Mouse (Mus musculus) embryonic facial prominence, embryonic 13.5 days (tissue): ENCODE data around the gene Pip4k2b. TPM values are rescaled to one million over a fixed set of nuclear protein-coding genes. Genes with fewer than 3 reads are reported as not detected.
A peak's percentile ranks its signal among the peaks of the same experiment; 100 is the strongest.
"Not testable (repeated sequence)": the region's sequence is repeated elsewhere in the genome, so short reads cannot be mapped to it uniquely, and the experiment has no call there.

ENCODE experiments used
- ATAC-seq: fragments of 200-750 bp; cut with Nextera tagmentation; 2 replicates; pipeline ENCODE4 v1.8.0; 2017; ENCODE audit warnings: low read depth; ENCODE audit not compliant: insufficient number of reproducible peaks, insufficient read depth, low FRiP score, low TSS enrichment
- H3K27ac ChIP-seq: fragments of 300-500 bp; sonication (generic); 2 replicates; pipeline ENCODE4 v1.5.1; 2015; ENCODE audit warnings: moderate library complexity, mild to moderate bottlenecking, inconsistent platforms
- H3K27me3 ChIP-seq: fragments of 300-500 bp; sonication (generic); 2 replicates; pipeline ENCODE4 v1.6.1; 2015; ENCODE audit warnings: mild to moderate bottlenecking, inconsistent platforms
- H3K36me3 ChIP-seq: fragments of 300-500 bp; sonication (generic); 2 replicates; pipeline ENCODE4 v1.6.1; 2015; ENCODE audit warnings: mild to moderate bottlenecking, inconsistent platforms
- H3K4me1 ChIP-seq: fragments of 300-500 bp; sonication (generic); 2 replicates; pipeline ENCODE4 v1.6.1; 2015; ENCODE audit warnings: inconsistent platforms
- H3K4me2 ChIP-seq: fragments of 300-500 bp; sonication (generic); 2 replicates; pipeline ENCODE4 v1.6.1; 2015; ENCODE audit warnings: moderate library complexity, mild to moderate bottlenecking, inconsistent platforms
- H3K4me3 ChIP-seq: fragments of 300-500 bp; sonication (generic); 2 replicates; pipeline ENCODE4 v1.5.1; 2015; ENCODE audit warnings: mild to moderate bottlenecking, inconsistent platforms
- H3K9ac ChIP-seq: fragments of 300-500 bp; sonication (generic); 2 replicates; pipeline ENCODE4 v1.6.1; 2015; ENCODE audit warnings: mild to moderate bottlenecking, inconsistent platforms
- H3K9me3 ChIP-seq: fragments of 300-500 bp; sonication (generic); 2 replicates; pipeline ENCODE4 v1.6.1; 2016; ENCODE audit warnings: inconsistent platforms
- WGBS: fragments of 180-500 bp; shearing (Covaris S2); methylation state at CpG from one replicate; pipeline ENCODE4 v1.1.7; 2015; ENCODE audit warnings: mixed read lengths; 5-methylcytosine and 5-hydroxymethylcytosine counted together
- polyA plus RNA-seq: library from polyadenylated mRNA; unstranded; fragments of >200 nt; fragmentation: Nextera tagmentation; extraction: Ambion mirVana; gene quantifications from 2 replicates; pipeline ENCODE4 v1.2.1, GENCODE M21; 2015

Gene Pip4k2b
- polyA plus RNA-seq, result 2.3 and 3.1 TPM in 2 replicates

GRCm38 (mm10) chr11:97744063-97744717, at the start of gene Pip4k2b:
Gene Pip4k2b, minus strand, starts transcription at chr11:97744704.
- Histone ChIP-seq H3K27ac (peak within 1 kb of the TSS; percentile 94), H3K4me1 (peaks cover 26% of the 10 kb centered on the region), H3K27me3 (no peaks in the 10 kb centered on the region), H3K9me3 (no peaks in the 10 kb centered on the region), H3K4me2 (peak within 1 kb of the TSS; percentile 82), H3K36me3 (peaks cover 32% of the 10 kb centered on the region), H3K9ac (peak within 1 kb of the TSS; percentile 90), H3K4me3 (peak within 1 kb of the TSS; percentile 76)
- peak; percentile 29 for ATAC-seq
- WGBS, result 1% methylated on average over 59 of the region's 63 CpGs

GRCm38 (mm10) chr11:97793165-97793564, 48.7 kb upstream of the Pip4k2b start:
- Histone ChIP-seq H3K36me3 (no peaks in the 10 kb centered on the region), H3K9ac (no peak overlapping the region), H3K4me3 (no peak overlapping the region), H3K9me3 (no peaks in the 10 kb centered on the region), H3K4me1 (peaks cover 1% of the 10 kb centered on the region; the same call in 1 of the 2 replicates), H3K4me2 (no peak overlapping the region), H3K27ac (no peak overlapping the region), H3K27me3 (no peaks in the 10 kb centered on the region)
- 7% methylated on average over 2 of the region's 2 CpGs for WGBS
- no peak for ATAC-seq

DNA sequence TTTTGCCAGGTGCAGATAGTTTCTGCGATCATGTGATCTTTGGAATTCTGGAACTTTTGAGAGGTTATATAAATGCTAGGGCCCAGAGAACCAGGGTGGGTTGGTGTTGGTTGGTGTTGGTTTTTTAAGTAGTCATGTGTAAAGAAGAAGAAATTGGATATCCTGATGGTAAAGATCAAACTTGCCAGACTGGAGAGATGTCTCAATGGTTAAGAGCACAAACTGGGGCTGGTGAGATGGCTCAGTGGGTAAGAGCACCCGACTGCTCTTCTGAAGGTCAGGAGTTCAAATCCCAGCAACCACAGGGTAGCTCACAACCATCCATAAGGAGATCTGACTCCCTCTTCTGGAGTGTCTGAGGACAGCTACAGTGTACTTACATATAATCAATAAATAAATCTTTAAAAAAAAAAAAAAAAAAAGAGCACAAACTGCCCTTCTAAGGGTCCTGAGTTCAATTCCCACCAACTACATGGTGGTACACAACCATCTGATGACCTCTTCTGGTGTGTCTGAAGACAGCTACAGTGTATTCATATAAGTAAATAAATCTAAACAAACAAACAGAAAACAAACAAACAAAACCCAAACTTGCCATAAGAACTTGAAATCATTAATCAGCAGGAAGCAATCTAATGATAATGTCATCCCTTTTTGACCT, 46.4 kb upstream of the Pip4k2b start:
- 64% methylated on average over 2 of the region's 2 CpGs for WGBS

GRCm38 (mm10) chr11:97789727-97790126, 45.2 kb upstream of the Pip4k2b start:
- no peak for ATAC-seq
- Histone ChIP-seq H3K4me3 (no peak overlapping the region), H3K27ac (no peak overlapping the region), H3K9me3 (no peaks in the 10 kb centered on the region), H3K4me2 (no peak overlapping the region), H3K36me3 (no peaks in the 10 kb centered on the region), H3K4me1 (no peaks in the 10 kb centered on the region), H3K27me3 (no peaks in the 10 kb centered on the region), H3K9ac (no peak overlapping the region)
- 83% methylated on average over 5 of the region's 5 CpGs for WGBS

More for the DNA sequence above, 46.4 kb upstream of the Pip4k2b start:
- H3K27me3 ChIP-seq, H3K4me3 ChIP-seq, H3K4me1 ChIP-seq, ATAC-seq, H3K27ac ChIP-seq, H3K9ac ChIP-seq, H3K4me2 ChIP-seq, H3K9me3 ChIP-seq, H3K36me3 ChIP-seq: not testable (repeated sequence)

DNA sequence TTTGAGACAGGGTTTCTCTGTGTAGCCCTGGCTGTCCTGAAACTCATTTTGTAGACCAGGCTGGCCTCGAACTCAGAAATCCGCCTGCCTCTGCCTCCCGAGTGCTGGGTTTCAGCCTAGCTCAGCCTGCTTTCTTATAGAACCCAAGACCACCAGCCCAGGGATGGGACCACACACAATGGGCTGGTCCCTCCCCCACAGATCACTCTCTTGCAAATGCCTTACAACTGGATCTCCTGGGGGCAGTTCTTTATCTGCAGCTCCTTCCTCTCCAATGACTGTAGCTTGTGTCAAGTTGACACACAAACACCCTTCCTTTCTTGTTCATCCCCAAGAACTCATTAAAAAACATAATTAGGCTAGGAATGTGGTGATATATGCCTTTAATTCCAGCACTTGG, 43.5 kb upstream of the Pip4k2b start:
- 82% methylated on average over 3 of the region's 3 CpGs for WGBS
- H3K4me1 ChIP-seq, result peaks cover 3% of the 10 kb centered on the region; the same call in 1 of the 2 replicates
- H3K27me3 ChIP-seq, result no peaks in the 10 kb centered on the region
- no peak for ATAC-seq
- H3K27ac ChIP-seq, result no peak overlapping the region
- no peaks in the 10 kb centered on the region for H3K9me3 ChIP-seq
- H3K4me2 ChIP-seq, result no peak overlapping the region
- H3K36me3 ChIP-seq, result no peaks in the 10 kb centered on the region
- H3K9ac ChIP-seq, result no peak overlapping the region
- no peak overlapping the region for H3K4me3 ChIP-seq

- WGBS, result under 1% methylated on average over 10 of the region's 10 CpGs
- Histone ChIP-seq H3K9ac (peak overlapping the region; percentile 97), H3K27me3 (no peaks in the 10 kb centered on the region), H3K36me3 (peaks cover 35% of the 10 kb centered on the region), H3K4me3 (peak overlapping the region; percentile 79), H3K27ac (peak overlapping the region; percentile 95), H3K4me2 (peak overlapping the region; percentile 70), H3K4me1 (peaks cover 20% of the 10 kb centered on the region), H3K9me3 (no peaks in the 10 kb centered on the region)
- ATAC-seq, result no peak
Measured at GRCm38 (mm10) chr11:97782564-97782895, 38.0 kb upstream of the Pip4k2b start.

GRCm38 (mm10) chr11:97781832-97782563, 37.5 kb upstream of the Pip4k2b start, which contains the start of gene Rpl23:
Gene Rpl23, minus strand, starts transcription at chr11:97782437.
- peak within 1 kb of the TSS; percentile 95 for H3K27ac ChIP-seq
- peak within 1 kb of the TSS; percentile 79 for H3K4me3 ChIP-seq
- H3K9me3 ChIP-seq, result no peaks in the 10 kb centered on the region
- H3K27me3 ChIP-seq, result no peaks in the 10 kb centered on the region
- peaks cover 20% of the 10 kb centered on the region for H3K4me1 ChIP-seq
- peaks cover 40% of the 10 kb centered on the region for H3K36me3 ChIP-seq
- peak within 1 kb of the TSS; percentile 70 for H3K4me2 ChIP-seq
- ATAC-seq, result peak; percentile 91
- WGBS, result under 1% methylated on average over 67 of the region's 67 CpGs
- peak within 1 kb of the TSS; percentile 97 for H3K9ac ChIP-seq

GRCm38 (mm10) chr11:97781478-97781831, 37.0 kb upstream of the Pip4k2b start:
- peak overlapping the region; percentile 95 for H3K27ac ChIP-seq
- H3K9ac ChIP-seq, result peak overlapping the region; percentile 97
- no peaks in the 10 kb centered on the region for H3K9me3 ChIP-seq
- H3K4me3 ChIP-seq, result peak overlapping the region; percentile 79
- H3K4me1 ChIP-seq, result peaks cover 20% of the 10 kb centered on the region
- WGBS, result under 1% methylated on average over 11 of the region's 11 CpGs
- ATAC-seq, result no peak
- no peaks in the 10 kb centered on the region for H3K27me3 ChIP-seq
- peak overlapping the region; percentile 70 for H3K4me2 ChIP-seq
- H3K36me3 ChIP-seq, result peaks cover 46% of the 10 kb centered on the region

GRCm38 (mm10) chr11:97779968-97780701, 35.6 kb upstream of the Pip4k2b start:
- WGBS, result 81% methylated on average over 2 of the region's 2 CpGs
- Histone ChIP-seq H3K9ac (peak overlapping the region; percentile 97), H3K36me3 (peaks cover 58% of the 10 kb centered on the region), H3K4me2 (peak overlapping the region; percentile 70), H3K4me1 (peaks cover 20% of the 10 kb centered on the region), H3K9me3 (no peaks in the 10 kb centered on the region), H3K4me3 (peak overlapping the region; percentile 79), H3K27me3 (no peaks in the 10 kb centered on the region), H3K27ac (no peak overlapping the region)
- ATAC-seq, result no peak

DNA sequence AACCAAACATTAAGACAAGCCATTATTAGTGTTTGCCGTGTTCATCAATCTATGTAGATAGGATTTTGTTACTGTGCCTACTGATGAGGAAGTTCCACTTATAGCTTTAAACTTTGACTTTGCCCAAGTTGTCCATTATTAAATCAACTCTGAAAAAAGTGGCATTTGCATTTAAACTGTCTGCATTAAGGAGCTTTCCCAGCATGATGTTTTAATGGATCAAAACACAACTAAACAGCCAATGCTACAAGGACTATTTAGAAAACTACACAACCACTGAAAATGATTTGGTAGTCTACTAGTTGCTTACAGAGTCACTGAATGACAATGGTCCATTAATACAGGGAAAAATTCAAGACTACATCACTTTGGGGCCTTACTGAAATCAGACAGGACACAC, 34.4 kb upstream of the Pip4k2b start:
- no peaks in the 10 kb centered on the region for H3K27me3 ChIP-seq
- H3K4me1 ChIP-seq, result peaks cover 20% of the 10 kb centered on the region
- no peak overlapping the region for H3K27ac ChIP-seq
- peaks cover 58% of the 10 kb centered on the region for H3K36me3 ChIP-seq
- no peak overlapping the region for H3K4me2 ChIP-seq
- ATAC-seq, result no peak
- 0 out of 2 replicates have a peak overlapping the region, but pooled peaks have one; percentile 2 for H3K4me3 ChIP-seq
- no peaks in the 10 kb centered on the region for H3K9me3 ChIP-seq
- WGBS, result 98% methylated on average over 1 of the region's 1 CpGs
- H3K9ac ChIP-seq, result no peak overlapping the region

GRCm38 (mm10) chr11:97777129-97777529, 32.6 kb upstream of the Pip4k2b start:
- H3K9me3 ChIP-seq, result no peaks in the 10 kb centered on the region
- no peak overlapping the region for H3K9ac ChIP-seq
- no peaks in the 10 kb centered on the region for H3K27me3 ChIP-seq
- no peak overlapping the region for H3K27ac ChIP-seq
- WGBS, result 41% methylated on average over 2 of the region's 2 CpGs
- H3K4me2 ChIP-seq, result no peak overlapping the region
- ATAC-seq, result no peak
- no peak overlapping the region for H3K4me3 ChIP-seq
- H3K36me3 ChIP-seq, result peaks cover 58% of the 10 kb centered on the region
- H3K4me1 ChIP-seq, result peaks cover 16% of the 10 kb centered on the region
